Mouse (Mus musculus): ENCODE measurements around the gene Npvf. TPM values are rescaled to one million over a fixed set of nuclear protein-coding genes. Genes with fewer than 3 reads are reported as not detected.
"Not testable (repeated sequence)": the region's sequence is repeated elsewhere in the genome, so short reads cannot be mapped to it uniquely, and the experiment has no call there.

The Npvf gene
- polyA plus RNA-seq, 1 experiment from 2014 or later, result not detected

DNA sequence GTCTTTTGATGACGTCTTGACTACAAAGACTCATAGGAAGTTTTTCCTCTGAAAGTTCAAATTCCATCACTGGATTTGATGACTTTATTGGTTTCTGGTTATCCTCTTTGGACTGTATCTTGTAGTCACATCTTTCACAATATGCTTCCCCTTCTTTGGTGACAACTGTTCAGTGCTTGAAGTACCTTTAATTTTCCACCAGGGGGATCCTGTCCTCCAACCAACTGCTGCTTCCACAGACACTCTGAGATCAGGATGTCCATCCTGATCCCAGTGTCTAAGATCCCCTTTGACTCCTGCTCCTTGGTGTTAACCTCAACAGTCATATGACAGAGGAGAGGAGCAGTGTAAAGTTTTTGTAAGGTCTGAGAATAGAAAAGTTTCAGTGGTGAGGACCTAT, 36.0 kb downstream of the Npvf start:
- H3K36me3 ChIP-seq; H3K27ac ChIP-seq; H3K9me3 ChIP-seq; H3K9ac ChIP-seq; H3K4me3 ChIP-seq (replicated peaks); H3K27me3 ChIP-seq (replicated peaks); H3K4me1 ChIP-seq (replicated peaks); ATAC-seq; H3K4me2 ChIP-seq (replicated peaks): not testable (repeated sequence)
- 89% methylated on average over 1 of the region's 1 CpGs for WGBS

GRCm38 (mm10) chr6:50601620-50602019, 52.6 kb downstream of the Npvf start:
- Histone ChIP-seq H3K9me3 (no peaks in the 10 kb centered on the region), H3K27ac (no peak overlapping the region), H3K27me3 (replicated peaks) (no peaks in the 10 kb centered on the region), H3K36me3 (no peaks in the 10 kb centered on the region), H3K4me3 (replicated peaks) (no peak overlapping the region), H3K4me2 (replicated peaks) (no peak overlapping the region), H3K9ac (no peak overlapping the region), H3K4me1 (replicated peaks) (peaks cover 3% of the 10 kb centered on the region)
- ATAC-seq, result no peak
- 39% methylated on average over 4 of the region's 4 CpGs for WGBS

Other genes with a start within 250 kb of the Npvf start
- 7.4 TPM in 2 replicates for gene Osbpl3, start 198.2 kb downstream of the Npvf start, polyA plus RNA-seq (2015; fragmentation: Nextera tagmentation; extraction: Ambion mirVana)
- gene Cycs, start 87.9 kb downstream of the Npvf start, polyA plus RNA-seq (2015; fragmentation: Nextera tagmentation; extraction: Ambion mirVana), result 88.6 and 94.9 TPM in 2 replicates
- gene 4921507P07Rik, start 57.8 kb downstream of the Npvf start, polyA plus RNA-seq (2015; fragmentation: Nextera tagmentation; extraction: Ambion mirVana), result 0.72 and 0.77 TPM in 2 replicates